Mouse (Mus musculus): ENCODE data around the gene Flywch2. TPM values are rescaled to one million over a fixed set of nuclear protein-coding genes. Genes with fewer than 3 reads are reported as not detected.

Flywch2 gene
- 1.3 TPM for polyA plus RNA-seq (2014; fragmentation: Illumina TruSeq; extraction: RNeasy Lipid Tissue Mini Kit (QIAGEN cat#74804); ENCODE audit: low read depth, low replicate concordance)

GRCm38 (mm10) chr17:23785561-23786471 is at the start of gene Flywch2:
TSS of gene Flywch2 (minus strand) at chr17:23786081.

GRCm38 (mm10) chr17:23829064-23829619 is 43.3 kb upstream of the Flywch2 start, which contains the start of gene Elob:
TSS of gene Elob (minus strand) at chr17:23829136.

GRCm38 (mm10) chr17:23790269-23791078 is 4.6 kb upstream of the Flywch2 start, which contains the start of gene Srrm2:
TSS of gene Srrm2 (plus strand) at chr17:23790532.

GRCm38 (mm10) chr17:23771284-23772218 is 14.3 kb downstream of the Flywch2 start, which contains the start of gene Flywch1:
TSS of gene Flywch1 (minus strand) at chr17:23771602.

GRCm38 (mm10) chr17:23745301-23746251 is 40.3 kb downstream of the Flywch2 start, which contains the start of gene Kremen2:
TSS of gene Kremen2 (minus strand) at chr17:23745833.

GRCm38 (mm10) chr17:23740598-23741021 is 45.3 kb downstream of the Flywch2 start, which contains the start of gene Paqr4:
TSS of gene Paqr4 (minus strand) at chr17:23740867.

Other genes with a start within 250 kb of the Flywch2 start
- gene Zfp213, start 221.8 kb downstream of the Flywch2 start, polyA plus RNA-seq (2014; fragmentation: Illumina TruSeq; extraction: RNeasy Lipid Tissue Mini Kit (QIAGEN cat#74804); ENCODE audit: low read depth, low replicate concordance): 6.6 TPM
- 3.4 TPM for gene Zfp13, start 186.6 kb downstream of the Flywch2 start, polyA plus RNA-seq (2014; fragmentation: Illumina TruSeq; extraction: RNeasy Lipid Tissue Mini Kit (QIAGEN cat#74804); ENCODE audit: low read depth, low replicate concordance)
- gene Zscan10, start 185.2 kb downstream of the Flywch2 start, polyA plus RNA-seq (2014; fragmentation: Illumina TruSeq; extraction: RNeasy Lipid Tissue Mini Kit (QIAGEN cat#74804); ENCODE audit: low read depth, low replicate concordance): not detected
- gene Mmp25, start 140.8 kb downstream of the Flywch2 start, polyA plus RNA-seq (2014; fragmentation: Illumina TruSeq; extraction: RNeasy Lipid Tissue Mini Kit (QIAGEN cat#74804); ENCODE audit: low read depth, low replicate concordance): not detected
- gene Bicdl2, start 125.6 kb downstream of the Flywch2 start, polyA plus RNA-seq (2014; fragmentation: Illumina TruSeq; extraction: RNeasy Lipid Tissue Mini Kit (QIAGEN cat#74804); ENCODE audit: low read depth, low replicate concordance): not detected
- gene Hcfc1r1, start 112.5 kb downstream of the Flywch2 start, polyA plus RNA-seq (2014; fragmentation: Illumina TruSeq; extraction: RNeasy Lipid Tissue Mini Kit (QIAGEN cat#74804); ENCODE audit: low read depth, low replicate concordance): 301 TPM
- 12.5 TPM for gene Thoc6, start 112.2 kb downstream of the Flywch2 start, polyA plus RNA-seq (2014; fragmentation: Illumina TruSeq; extraction: RNeasy Lipid Tissue Mini Kit (QIAGEN cat#74804); ENCODE audit: low read depth, low replicate concordance)
- 75.1 TPM for gene Tnfrsf12a, start 108.6 kb downstream of the Flywch2 start, polyA plus RNA-seq (2014; fragmentation: Illumina TruSeq; extraction: RNeasy Lipid Tissue Mini Kit (QIAGEN cat#74804); ENCODE audit: low read depth, low replicate concordance)
- gene Cldn6, start 106.8 kb downstream of the Flywch2 start, polyA plus RNA-seq (2014; fragmentation: Illumina TruSeq; extraction: RNeasy Lipid Tissue Mini Kit (QIAGEN cat#74804); ENCODE audit: low read depth, low replicate concordance): not detected
- gene Cldn9, start 102.1 kb downstream of the Flywch2 start, polyA plus RNA-seq (2014; fragmentation: Illumina TruSeq; extraction: RNeasy Lipid Tissue Mini Kit (QIAGEN cat#74804); ENCODE audit: low read depth, low replicate concordance): not detected
- gene 1520401A03Rik, start 63.3 kb downstream of the Flywch2 start, polyA plus RNA-seq (2014; fragmentation: Illumina TruSeq; extraction: RNeasy Lipid Tissue Mini Kit (QIAGEN cat#74804); ENCODE audit: low read depth, low replicate concordance): not detected
- 2.4 TPM for gene Pkmyt1, start 59.7 kb downstream of the Flywch2 start, polyA plus RNA-seq (2014; fragmentation: Illumina TruSeq; extraction: RNeasy Lipid Tissue Mini Kit (QIAGEN cat#74804); ENCODE audit: low read depth, low replicate concordance)
- gene Paqr4, start 45.2 kb downstream of the Flywch2 start, polyA plus RNA-seq (2014; fragmentation: Illumina TruSeq; extraction: RNeasy Lipid Tissue Mini Kit (QIAGEN cat#74804); ENCODE audit: low read depth, low replicate concordance): 21.4 TPM
- gene Kremen2, start 40.2 kb downstream of the Flywch2 start, polyA plus RNA-seq (2014; fragmentation: Illumina TruSeq; extraction: RNeasy Lipid Tissue Mini Kit (QIAGEN cat#74804); ENCODE audit: low read depth, low replicate concordance): 0.34 TPM
- 40.5 TPM for gene Flywch1, start 14.5 kb downstream of the Flywch2 start, polyA plus RNA-seq (2014; fragmentation: Illumina TruSeq; extraction: RNeasy Lipid Tissue Mini Kit (QIAGEN cat#74804); ENCODE audit: low read depth, low replicate concordance)
- gene Srrm2, start 4.5 kb upstream of the Flywch2 start, polyA plus RNA-seq (2014; fragmentation: Illumina TruSeq; extraction: RNeasy Lipid Tissue Mini Kit (QIAGEN cat#74804); ENCODE audit: low read depth, low replicate concordance): 201 TPM
- 390 TPM for gene Elob, start 43.1 kb upstream of the Flywch2 start, polyA plus RNA-seq (2014; fragmentation: Illumina TruSeq; extraction: RNeasy Lipid Tissue Mini Kit (QIAGEN cat#74804); ENCODE audit: low read depth, low replicate concordance)
- gene Prss33, start 50.0 kb upstream of the Flywch2 start, polyA plus RNA-seq (2014; fragmentation: Illumina TruSeq; extraction: RNeasy Lipid Tissue Mini Kit (QIAGEN cat#74804); ENCODE audit: low read depth, low replicate concordance): not detected
- not detected for gene Prss32, start 57.8 kb upstream of the Flywch2 start, polyA plus RNA-seq (2014; fragmentation: Illumina TruSeq; extraction: RNeasy Lipid Tissue Mini Kit (QIAGEN cat#74804); ENCODE audit: low read depth, low replicate concordance)
- not detected for gene Prss41, start 58.1 kb upstream of the Flywch2 start, polyA plus RNA-seq (2014; fragmentation: Illumina TruSeq; extraction: RNeasy Lipid Tissue Mini Kit (QIAGEN cat#74804); ENCODE audit: low read depth, low replicate concordance)
- gene Prss21, start 82.0 kb upstream of the Flywch2 start, polyA plus RNA-seq (2014; fragmentation: Illumina TruSeq; extraction: RNeasy Lipid Tissue Mini Kit (QIAGEN cat#74804); ENCODE audit: low read depth, low replicate concordance): not detected
- not detected for gene Dcpp1, start 94.8 kb upstream of the Flywch2 start, polyA plus RNA-seq (2014; fragmentation: Illumina TruSeq; extraction: RNeasy Lipid Tissue Mini Kit (QIAGEN cat#74804); ENCODE audit: low read depth, low replicate concordance)
- not detected for gene Dcpp2, start 94.8 kb upstream of the Flywch2 start, polyA plus RNA-seq (2014; fragmentation: Illumina TruSeq; extraction: RNeasy Lipid Tissue Mini Kit (QIAGEN cat#74804); ENCODE audit: low read depth, low replicate concordance)
- gene Dcpp3, start 131.4 kb upstream of the Flywch2 start, polyA plus RNA-seq (2014; fragmentation: Illumina TruSeq; extraction: RNeasy Lipid Tissue Mini Kit (QIAGEN cat#74804); ENCODE audit: low read depth, low replicate concordance): not detected
- not detected for gene Sbp, start 155.6 kb upstream of the Flywch2 start, polyA plus RNA-seq (2014; fragmentation: Illumina TruSeq; extraction: RNeasy Lipid Tissue Mini Kit (QIAGEN cat#74804); ENCODE audit: low read depth, low replicate concordance)
- not detected for gene Sbpl, start 169.2 kb upstream of the Flywch2 start, polyA plus RNA-seq (2014; fragmentation: Illumina TruSeq; extraction: RNeasy Lipid Tissue Mini Kit (QIAGEN cat#74804); ENCODE audit: low read depth, low replicate concordance)
- gene Prss30, start 194.5 kb upstream of the Flywch2 start, polyA plus RNA-seq (2014; fragmentation: Illumina TruSeq; extraction: RNeasy Lipid Tissue Mini Kit (QIAGEN cat#74804); ENCODE audit: low read depth, low replicate concordance): not detected
- gene Prss22, start 212.0 kb upstream of the Flywch2 start, polyA plus RNA-seq (2014; fragmentation: Illumina TruSeq; extraction: RNeasy Lipid Tissue Mini Kit (QIAGEN cat#74804); ENCODE audit: low read depth, low replicate concordance): not detected

Data from heart, adult 10 weeks (tissue).